Mouse (Mus musculus): Measurements from ENCODE around the gene 1700008O03Rik. TPM values are rescaled to one million over a fixed set of nuclear protein-coding genes. Genes with fewer than 3 reads are reported as not detected.

Gene 1700008O03Rik
- total and polyA plus RNA-seq, 3 experiments: 0.95 TPM; not detected in 2

DNA sequence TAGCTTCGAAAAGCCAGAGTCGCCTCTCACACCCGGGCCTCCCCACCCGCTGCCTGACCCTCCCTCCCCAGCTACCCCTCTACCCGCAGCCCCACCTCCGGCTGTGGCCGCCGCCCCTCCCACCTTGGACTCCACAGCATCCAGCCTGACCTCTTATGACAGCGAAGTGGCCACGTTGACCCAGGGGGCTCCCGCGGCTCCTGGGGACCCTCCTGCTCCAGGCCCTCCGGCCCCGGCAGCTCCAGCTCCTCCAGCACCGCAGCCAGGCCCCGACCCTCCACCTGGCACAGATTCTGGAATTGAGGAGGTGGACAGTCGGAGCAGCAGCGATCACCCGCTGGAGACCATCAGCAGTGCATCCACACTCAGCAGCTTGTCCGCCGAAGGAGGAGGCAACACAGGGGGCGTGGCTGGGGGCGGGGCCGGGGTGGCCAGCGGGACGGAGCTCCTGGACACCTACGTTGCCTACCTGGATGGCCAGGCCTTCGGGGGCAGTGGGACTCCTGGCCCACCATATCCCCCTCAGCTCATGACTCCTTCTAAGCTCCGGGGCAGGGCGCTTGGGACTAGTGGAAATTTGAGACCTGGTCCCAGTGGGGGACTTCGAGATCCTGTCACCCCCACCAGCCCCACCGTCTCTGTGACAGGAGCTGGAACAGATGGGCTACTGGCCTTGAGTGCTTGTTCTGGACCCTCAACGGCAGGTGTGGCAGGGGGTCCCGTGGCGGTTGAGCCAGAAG, 31.8 kb downstream of the 1700008O03Rik start:
- Histone ChIP-seq H3K27me3 (ENCODE audit: control insufficient read depth in 1 of 2, insufficient read depth in 2 of 2, low read length in 2 of 2) (no peaks in the 10 kb centered on the region), H3K9me3 (replicated peaks; ENCODE audit: insufficient read depth, low read length) (no peaks in the 10 kb centered on the region), H3K4me3 (ENCODE audit: control insufficient read depth in 1 of 2, insufficient read depth in 1 of 2, low read depth in 2 of 2, low read length in 2 of 2) (no peak overlapping the region), H3K36me3 (ENCODE audit: control insufficient read depth in 1 of 2, insufficient read depth in 2 of 2, low read length in 2 of 2) (0 out of 4 replicates have a peak, but pooled peaks cover 0 to 2% of the 10 kb centered on the region in 2 experiments), H3K9ac (ENCODE audit: control insufficient read depth, low read depth, low read length, poor library complexity, severe bottlenecking) (no peak overlapping the region), H3K4me1 (ENCODE audit: control insufficient read depth in 1 of 2, insufficient read depth in 2 of 2, low read length in 2 of 2) (peaks cover 0 to 3% of the 10 kb centered on the region in 2 experiments; a peak in 1 of 4 replicates), H3K79me2 (ENCODE audit: control insufficient read depth, insufficient read depth, low read length, poor library complexity) (no peaks in the 10 kb centered on the region), H3K27ac (ENCODE audit: control insufficient read depth, low read depth, low read length) (no peak overlapping the region)
- DNase-seq (ENCODE audit: low read depth, low spot score): no peak
- no peak for TF ChIP-seq MXI1 (IDR thresholded peaks at IDR 0.05; ENCODE audit: low read depth, low read length)

DNA sequence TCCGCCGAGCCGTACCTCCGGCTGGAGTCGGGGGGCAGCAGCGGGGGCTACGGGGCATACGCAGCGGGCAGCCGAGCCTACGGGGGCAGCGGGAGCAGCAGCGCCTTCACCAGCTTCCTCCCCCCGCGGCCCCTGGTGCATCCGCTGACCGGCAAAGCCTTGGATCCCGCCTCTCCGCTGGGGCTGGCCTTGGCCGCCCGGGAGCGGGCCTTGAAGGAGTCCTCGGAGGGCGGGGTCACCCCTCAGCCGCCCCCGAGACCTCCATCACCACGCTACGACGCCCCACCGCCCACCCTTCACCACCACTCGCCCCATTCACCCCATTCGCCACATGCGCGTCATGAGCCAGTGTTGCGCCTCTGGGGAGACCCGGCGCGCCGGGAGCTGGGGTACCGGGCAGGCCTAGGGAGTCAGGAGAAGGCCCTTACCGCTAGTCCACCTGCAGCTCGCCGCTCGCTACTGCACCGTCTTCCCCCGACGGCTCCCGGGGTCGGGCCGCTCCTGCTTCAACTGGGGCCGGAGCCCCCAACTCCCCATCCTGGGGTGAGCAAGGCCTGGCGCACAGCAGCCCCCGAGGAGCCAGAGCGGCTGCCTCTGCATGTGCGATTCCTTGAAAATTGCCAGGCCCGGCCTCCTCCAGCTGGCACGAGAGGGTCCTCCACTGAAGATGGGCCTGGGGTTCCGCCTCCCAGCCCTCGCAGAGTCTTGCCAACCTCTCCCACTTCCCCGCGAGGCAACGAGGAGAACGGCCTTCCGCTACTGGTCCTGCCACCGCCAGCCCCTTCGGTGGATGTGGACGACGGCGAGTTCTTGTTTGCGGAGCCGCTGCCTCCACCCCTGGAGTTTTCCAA, 32.6 kb downstream of the 1700008O03Rik start:
- no peaks in the 10 kb centered on the region for H3K9me3 ChIP-seq (replicated peaks; ENCODE audit: insufficient read depth, low read length)
- H3K4me1 ChIP-seq (ENCODE audit: control insufficient read depth in 1 of 2, insufficient read depth in 2 of 2, low read length in 2 of 2): peaks cover 0 to 9% of the 10 kb centered on the region in 2 experiments; a peak in 2 of 4 replicates
- H3K27ac ChIP-seq (ENCODE audit: control insufficient read depth, low read depth, low read length): no peak overlapping the region
- no peak overlapping the region for H3K4me3 ChIP-seq (ENCODE audit: control insufficient read depth in 1 of 2, insufficient read depth in 1 of 2, low read depth in 2 of 2, low read length in 2 of 2)
- no peak overlapping the region for H3K9ac ChIP-seq (ENCODE audit: control insufficient read depth, low read depth, low read length, poor library complexity, severe bottlenecking)
- 0 out of 4 replicates have a peak, but pooled peaks cover 0 to 2% of the 10 kb centered on the region in 2 experiments for H3K36me3 ChIP-seq (ENCODE audit: control insufficient read depth in 1 of 2, insufficient read depth in 2 of 2, low read length in 2 of 2)
- H3K79me2 ChIP-seq (ENCODE audit: control insufficient read depth, insufficient read depth, low read length, poor library complexity): no peaks in the 10 kb centered on the region
- TF ChIP-seq KAT2A (conservative IDR thresholded peaks at IDR 0.05; ENCODE audit: low read depth, low read length) (no peak), BHLHE40 (IDR thresholded peaks at IDR 0.05; ENCODE audit: borderline replicate concordance, low read depth, low read length) (no peak), POLR2A (IDR thresholded peaks at IDR 0.05; ENCODE audit: control insufficient read depth in 1 of 2, insufficient read depth in 1 of 2, low read depth in 1 of 2, low read length in 2 of 2, poor library complexity in 1 of 2) (no peak), CTCF (IDR thresholded peaks at IDR 0.05 in 2 of 3, conservative IDR thresholded peaks at IDR 0.05 in 1 of 3; ENCODE audit: control insufficient read depth in 1 of 3, insufficient read depth in 1 of 3, low read depth in 2 of 3, low read length in 3 of 3, poor library complexity in 1 of 3, severe bottlenecking in 1 of 3) (no peak), ZKSCAN1 (IDR thresholded peaks at IDR 0.05; ENCODE audit: low read depth, low read length) (no peak), CHD1 (IDR thresholded peaks at IDR 0.05; ENCODE audit: low read depth, low read length) (no peak), ELF1 (IDR thresholded peaks at IDR 0.05; ENCODE audit: low read depth, low read length) (no peak), GATA1 (IDR thresholded peaks at IDR 0.05; ENCODE audit: low read depth, low read length) (no peak), MAZ (IDR thresholded peaks at IDR 0.05; ENCODE audit: low read depth, low read length) (no peak), USF1 (IDR thresholded peaks at IDR 0.05; ENCODE audit: low read depth, low read length) (no peak), POLR2AphosphoS2 (IDR thresholded peaks at IDR 0.05; ENCODE audit: low read length) (no peak), ZNF384 (IDR thresholded peaks at IDR 0.05; ENCODE audit: low read depth, low read length) (no peak), ZC3H11A (IDR thresholded peaks at IDR 0.05; ENCODE audit: low read depth, low read length) (no peak), CHD2 (IDR thresholded peaks at IDR 0.05; ENCODE audit: low read length) (no peak), MYB (IDR thresholded peaks at IDR 0.05; ENCODE audit: low read depth, low read length) (no peak)
- no peak for DNase-seq (ENCODE audit: low read depth, low spot score)
- no peaks in the 10 kb centered on the region for H3K27me3 ChIP-seq (ENCODE audit: control insufficient read depth in 1 of 2, insufficient read depth in 2 of 2, low read length in 2 of 2)
